Mouse (Mus musculus): ENCODE results near the gene Rhox2e. TPM values are rescaled to one million over a fixed set of nuclear protein-coding genes. Genes with fewer than 3 reads are reported as not detected.
"Not testable (repeated sequence)": the region's sequence is repeated elsewhere in the genome, so short reads cannot be mapped to it uniquely, and the experiment has no call there.

The Rhox2e gene
- polyA plus RNA-seq (2012; rRNA removed), result not detected in 2 replicates

GRCm38 (mm10) chrX:37530152-37530551, at the start of gene Rhox2e:
TSS of gene Rhox2e (plus strand) at chrX:37530452.
- not testable (repeated sequence) for DNase-seq (ENCODE audit: low read depth)

DNA sequence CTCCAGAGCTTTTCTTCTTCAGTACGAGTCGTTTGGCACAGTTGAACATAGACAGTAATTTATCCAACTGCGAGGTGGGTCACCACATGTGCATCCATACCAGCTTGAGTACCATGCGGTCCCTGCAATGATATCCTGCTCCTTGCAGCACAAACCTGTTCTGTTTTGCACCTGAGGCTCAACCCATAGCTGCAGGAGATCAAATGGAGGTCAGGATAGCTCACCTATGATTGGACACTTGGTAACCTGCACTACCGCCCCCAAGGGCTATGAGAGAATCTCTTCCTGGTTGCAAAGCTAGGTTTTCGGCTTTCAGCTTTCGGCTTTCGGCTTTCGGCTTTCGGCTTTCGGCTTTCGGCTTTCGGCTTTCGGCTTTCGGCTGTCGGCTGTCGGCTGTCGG, 16.2 kb upstream of the Rhox2e start, which contains the start of gene Rhox4d:
TSS of gene Rhox4d (plus strand) at position 301 of the 400 bp plus-strand sequence.
- not testable (repeated sequence) for DNase-seq (ENCODE audit: low read depth)

- not testable (repeated sequence) for DNase-seq (ENCODE audit: low read depth)
These were observed 11.5 kb downstream of the Rhox2e start, which contains the start of gene Rhox3e for GRCm38 (mm10) chrX:37541719-37542118. TSS of gene Rhox3e (plus strand) at chrX:37542019.

- not testable (repeated sequence) for DNase-seq (ENCODE audit: low read depth)
These were observed 26.9 kb downstream of the Rhox2e start, which contains the start of gene Rhox4e for GRCm38 (mm10) chrX:37557112-37557511. TSS of gene Rhox4e (plus strand) at chrX:37557412.

- not testable (repeated sequence) for DNase-seq (ENCODE audit: low read depth)
These were observed 40.9 kb downstream of the Rhox2e start, which contains the start of gene Rhox2f for GRCm38 (mm10) chrX:37571105-37571504. TSS of gene Rhox2f (plus strand) at chrX:37571405.

DNA sequence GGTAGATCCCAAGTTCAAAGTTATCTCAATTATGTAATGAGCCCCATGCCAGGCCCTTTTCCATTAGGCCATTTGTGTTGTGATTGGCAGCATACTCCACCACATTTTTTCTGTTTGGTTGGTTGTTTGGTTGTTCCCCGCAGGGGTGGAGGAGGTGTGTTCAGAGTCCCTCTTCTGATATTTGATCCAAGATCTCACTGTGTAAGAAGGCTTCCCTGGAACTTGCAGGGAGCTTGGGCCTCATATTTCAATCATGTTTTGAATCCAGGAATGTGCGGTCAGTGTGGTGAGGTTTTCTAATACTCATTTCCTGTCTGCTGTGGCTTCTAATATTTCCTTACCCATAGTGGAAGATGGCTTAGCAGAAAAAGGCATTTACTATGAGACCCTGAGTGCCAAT, 42.4 kb downstream of the Rhox2e start:
- DNase-seq (ENCODE audit: low read depth), result not testable (repeated sequence)

- DNase-seq (ENCODE audit: low read depth), result not testable (repeated sequence)
These were observed 50.4 kb downstream of the Rhox2e start, which contains the start of gene Rhox3f for GRCm38 (mm10) chrX:37580692-37581091. TSS of gene Rhox3f (plus strand) at chrX:37580992.

Other genes starting within 250 kb of the Rhox2e start
- gene Rhox3a2, start 150.4 kb upstream of the Rhox2e start, polyA plus RNA-seq (2012; rRNA removed), result not detected in 2 replicates
- not detected in 2 replicates for gene Rhox4a2, start 139.6 kb upstream of the Rhox2e start, polyA plus RNA-seq (2012; rRNA removed)
- gene Rhox2b, start 118.4 kb upstream of the Rhox2e start, polyA plus RNA-seq (2012; rRNA removed), result not detected in 2 replicates
- gene Rhox4b, start 98.0 kb upstream of the Rhox2e start, polyA plus RNA-seq (2012; rRNA removed), result not detected in 2 replicates
- gene Rhox2c, start 76.8 kb upstream of the Rhox2e start, polyA plus RNA-seq (2012; rRNA removed), result not detected in 2 replicates
- gene Rhox3c, start 71.9 kb upstream of the Rhox2e start, polyA plus RNA-seq (2012; rRNA removed), result not detected in 2 replicates
- not detected in 2 replicates for gene Rhox4c, start 50.1 kb upstream of the Rhox2e start, polyA plus RNA-seq (2012; rRNA removed)
- not detected in 2 replicates for gene Rhox2d, start 37.0 kb upstream of the Rhox2e start, polyA plus RNA-seq (2012; rRNA removed)
- not detected in 2 replicates for gene Rhox4d, start 16.1 kb upstream of the Rhox2e start, polyA plus RNA-seq (2012; rRNA removed)
- gene Rhox3e, start 11.6 kb downstream of the Rhox2e start, polyA plus RNA-seq (2012; rRNA removed), result not detected in 2 replicates
- not detected in 2 replicates for gene Rhox4e, start 27.0 kb downstream of the Rhox2e start, polyA plus RNA-seq (2012; rRNA removed)
- gene Rhox2f, start 41.0 kb downstream of the Rhox2e start, polyA plus RNA-seq (2012; rRNA removed), result not detected in 2 replicates
- not detected in 2 replicates for gene Rhox3f, start 50.5 kb downstream of the Rhox2e start, polyA plus RNA-seq (2012; rRNA removed)
- gene Rhox4f, start 77.3 kb downstream of the Rhox2e start, polyA plus RNA-seq (2012; rRNA removed), result not detected in 2 replicates
- not detected in 2 replicates for gene Rhox3g, start 98.2 kb downstream of the Rhox2e start, polyA plus RNA-seq (2012; rRNA removed)
- gene Rhox2g, start 113.0 kb downstream of the Rhox2e start, polyA plus RNA-seq (2012; rRNA removed), result not detected in 2 replicates
- not detected in 2 replicates for gene Rhox4g, start 120.9 kb downstream of the Rhox2e start, polyA plus RNA-seq (2012; rRNA removed)
- not detected in 2 replicates for gene Rhox3h, start 138.3 kb downstream of the Rhox2e start, polyA plus RNA-seq (2012; rRNA removed)
- gene Rhox2h, start 142.8 kb downstream of the Rhox2e start, polyA plus RNA-seq (2012; rRNA removed), result not detected in 2 replicates

Measured in gonadal fat pad, adult 2 months (tissue).